Mouse (Mus musculus) heart, adult 2 months (tissue): Measurements from ENCODE around the gene Isoc2b.

Source experiments
- CTCF ChIP-seq: fragments of 200-600 bp; IDR thresholded peaks from 2 replicates; pipeline ENCODE4 v1.8.1; 2022; ENCODE audit warnings: antibody characterized with exemption, mild to moderate bottlenecking, moderate library complexity
- EP300 ChIP-seq: fragments of 200-500 bp; IDR thresholded peaks from 2 replicates; pipeline ENCODE4 v1.6.1; 2011; ENCODE audit warnings: low read depth, low read length, control low read depth; ENCODE audit not compliant: insufficient read depth
- POLR2A ChIP-seq: fragments of 200-500 bp; IDR thresholded peaks from 2 replicates; pipeline ENCODE4 v1.6.1; 2011; ENCODE audit warnings: mild to moderate bottlenecking, low read depth, low read length, control low read depth; ENCODE audit not compliant: insufficient read depth

DNA sequence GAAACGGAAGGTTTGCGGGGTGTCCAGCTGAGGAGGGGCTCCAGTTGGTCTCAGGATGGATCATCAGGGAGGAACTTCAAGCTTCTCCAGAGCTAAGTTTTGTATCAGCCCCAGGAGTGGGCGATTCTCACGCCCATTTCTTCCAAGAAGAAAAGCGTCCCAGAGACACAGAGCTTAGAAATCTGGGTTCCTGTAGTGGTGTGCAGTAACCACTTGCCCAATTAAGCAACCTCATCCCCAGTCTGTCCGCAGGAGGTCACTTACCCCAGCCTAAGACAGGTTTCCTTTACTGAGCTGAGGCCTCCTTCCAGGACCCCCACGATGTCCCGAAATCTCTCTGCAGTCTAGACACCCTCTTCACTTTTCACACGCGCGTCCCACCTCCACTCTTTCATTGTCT, 7.2 kb upstream of the Isoc2b start:
- TF ChIP-seq CTCF = no peak
- TF ChIP-seq POLR2A = no peak
- no peak for TF ChIP-seq EP300
